Mouse (Mus musculus) v-Abl transformed pro-B cells (cell line): ENCODE measurements around the gene Gan.

Experiments used
- in situ Hi-C, 2 experiments: fragments of 400-800 bp; cut with MboI; formaldehyde crosslinking; loops; one replicate each; pipeline ENCODE4 v1.15.1; 2025; ENCODE audit not compliant: unreplicated experiment in 2 of 2

Gan gene

DNA sequence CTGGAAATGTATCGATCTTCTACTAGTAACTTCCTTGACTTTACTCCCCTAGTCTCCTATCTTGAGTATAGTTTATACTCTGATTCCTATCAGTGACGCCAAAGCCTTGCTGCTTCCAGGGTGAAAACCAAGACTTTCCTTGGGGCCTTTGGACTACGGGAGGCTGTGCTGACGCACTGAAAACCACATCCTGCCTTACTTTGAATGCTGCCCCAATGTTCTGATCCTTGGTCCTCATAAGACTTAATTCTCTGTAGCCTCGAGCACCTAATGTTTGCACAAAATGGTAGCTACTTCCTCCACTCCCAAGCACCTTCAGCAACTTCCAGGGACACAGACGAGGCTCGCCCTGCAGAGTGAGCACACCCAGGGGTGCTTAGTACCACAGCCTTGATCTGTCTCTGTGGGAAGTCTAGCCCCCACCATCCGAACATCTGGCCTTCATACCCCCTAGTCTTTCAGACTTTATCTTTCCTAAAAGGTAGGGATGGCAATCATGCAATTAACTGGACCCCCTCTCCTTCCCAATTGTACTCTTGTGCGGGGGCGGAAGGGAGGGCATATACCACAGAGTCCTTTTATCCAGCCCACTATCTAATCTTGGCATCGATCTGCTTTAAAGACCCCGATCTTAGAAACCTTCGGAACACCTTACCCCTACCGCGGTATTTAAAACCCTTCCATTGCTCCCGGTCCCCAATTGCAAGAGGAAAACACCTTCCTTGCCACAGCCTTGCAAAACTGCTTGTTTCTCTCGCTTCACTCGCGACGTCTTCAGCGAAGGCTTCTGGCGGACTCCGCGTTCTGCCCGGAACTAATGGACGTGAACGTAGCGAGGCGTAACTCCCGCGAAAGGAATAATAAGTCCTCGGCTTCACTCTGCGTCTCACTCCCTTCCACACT is 818 bp upstream of the Gan start:
- in situ Hi-C loops: no loop called here

DNA sequence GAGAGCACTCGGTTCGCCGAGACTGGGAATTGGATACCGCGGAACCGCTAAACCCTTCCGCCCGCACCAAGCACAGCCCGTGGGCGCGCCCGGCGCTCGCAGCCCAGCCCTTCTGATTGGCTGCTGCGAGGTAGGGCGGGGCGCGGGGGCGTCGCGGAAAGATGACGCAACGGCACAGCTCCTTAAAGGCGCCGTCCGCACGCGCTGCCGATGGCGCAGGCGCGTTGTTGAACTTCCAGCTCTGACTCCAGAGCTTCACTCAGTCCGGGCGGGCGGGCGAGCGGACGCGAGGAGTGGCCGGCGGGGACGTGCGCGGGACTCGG is 205 bp upstream of the Gan start:
- in situ Hi-C loops: no loop called here

DNA sequence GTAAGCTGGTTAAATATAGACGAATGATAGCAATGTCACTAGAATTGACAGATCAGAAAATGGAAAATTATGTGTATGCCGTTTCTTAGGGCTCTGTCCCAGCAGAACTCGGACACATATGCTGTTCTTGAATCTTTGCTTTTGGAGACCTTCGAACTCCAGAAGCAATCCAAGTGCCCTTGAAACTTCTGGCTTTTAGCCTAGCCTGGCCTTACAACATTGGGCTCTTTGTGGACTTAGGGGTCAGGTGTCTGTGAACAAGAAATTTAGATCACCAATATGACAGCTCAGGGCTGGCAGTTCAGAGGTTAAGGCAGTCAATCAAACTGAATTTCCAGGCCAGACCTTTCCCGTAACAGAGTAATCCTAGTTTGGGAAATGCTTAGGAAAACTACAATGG is 1.1 kb downstream of the Gan start:
- in situ Hi-C loops: no loop called here

DNA sequence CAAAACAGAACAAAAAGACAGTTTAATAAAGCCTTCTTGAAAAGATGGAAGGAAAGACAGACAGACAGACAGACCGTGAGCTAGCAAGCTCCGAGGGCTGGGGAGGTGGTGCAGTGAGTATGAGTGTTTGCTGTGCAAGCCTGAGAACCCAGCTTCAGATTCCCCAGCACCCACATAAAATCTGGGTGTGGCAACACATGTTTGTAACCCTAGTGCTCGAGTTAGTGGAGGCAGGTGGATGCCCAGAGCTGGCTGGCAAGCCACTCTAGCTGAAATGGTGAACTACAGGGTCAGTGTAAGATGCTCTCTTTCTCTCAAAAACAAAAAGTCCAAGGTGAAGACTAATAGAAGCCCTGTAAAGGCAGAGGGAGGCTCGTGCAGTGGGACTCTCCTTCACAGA is 7.0 kb downstream of the Gan start:
- in situ Hi-C loops: no loop called here

DNA sequence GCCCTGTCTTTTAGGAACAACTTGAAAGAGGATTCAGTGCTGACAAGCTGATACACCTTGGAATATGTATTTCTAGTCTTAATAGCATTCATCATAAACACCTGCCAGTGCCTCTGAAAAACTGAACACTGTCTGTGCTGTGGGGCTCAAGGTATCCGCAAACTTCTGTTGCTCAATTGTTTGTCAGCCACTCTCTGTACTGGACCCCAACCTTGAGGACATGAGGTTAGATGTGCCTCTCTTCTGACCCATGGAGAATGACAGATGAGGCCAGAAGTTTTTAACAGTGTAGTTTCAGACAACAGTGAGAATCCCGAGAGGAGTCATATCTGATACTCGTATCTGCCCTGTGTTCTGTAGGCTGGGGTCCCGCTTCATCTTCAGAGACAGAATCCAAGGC is 7.6 kb downstream of the Gan start:
- in situ Hi-C loops: no loop called here

DNA sequence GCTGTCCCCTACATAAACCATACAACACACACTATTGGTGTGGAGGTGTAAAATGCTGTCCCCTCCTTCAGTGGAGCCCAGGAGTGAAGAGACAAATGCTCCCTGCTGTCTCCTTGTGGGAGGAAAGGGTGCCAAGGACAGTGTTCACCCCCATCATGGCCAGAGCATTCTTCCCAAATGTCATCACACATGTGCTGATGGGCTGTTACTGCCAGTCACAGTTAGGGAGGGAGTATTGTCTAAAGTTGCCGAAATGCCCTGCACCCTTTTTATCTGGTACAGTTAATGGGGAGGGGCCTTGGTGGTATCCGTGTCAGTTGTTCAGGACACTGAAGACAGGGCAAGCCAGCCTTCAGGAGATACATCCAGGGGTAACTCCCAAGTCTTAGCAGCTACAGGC is 8.6 kb downstream of the Gan start:
- in situ Hi-C loops: no loop called here

DNA sequence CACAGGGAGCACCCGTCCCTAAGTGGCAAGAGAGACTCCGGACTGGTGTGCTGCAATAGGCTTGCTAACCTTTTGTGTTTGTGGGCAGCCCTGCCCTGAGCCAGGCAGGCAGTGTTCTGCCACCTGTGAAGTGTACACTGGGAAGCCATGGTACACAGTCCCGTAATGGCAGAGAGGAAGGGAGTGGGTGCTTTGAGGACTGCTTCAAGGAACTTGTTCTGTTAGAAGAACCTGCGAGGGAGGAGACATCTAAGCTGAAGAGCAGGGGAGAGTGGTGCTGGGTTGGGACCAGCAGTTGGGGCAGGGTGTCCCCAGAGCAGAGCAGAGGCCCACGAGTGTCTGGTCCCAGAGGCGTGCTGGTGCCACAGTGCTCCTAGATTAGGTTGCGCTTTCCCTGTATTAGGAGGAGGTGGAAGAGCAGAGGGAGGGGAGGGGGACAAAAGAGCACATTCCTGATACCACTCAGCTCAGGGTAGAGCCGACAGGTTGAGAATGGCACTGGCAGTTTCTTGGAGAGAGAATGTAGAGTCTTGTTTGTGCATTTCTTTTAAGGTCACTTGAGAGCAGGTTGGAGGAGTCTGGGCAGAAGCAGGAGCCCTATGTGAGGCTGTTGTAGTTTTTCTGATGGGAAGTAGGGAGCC is 9.4 kb downstream of the Gan start:
- in situ Hi-C loops: no loop called here

DNA sequence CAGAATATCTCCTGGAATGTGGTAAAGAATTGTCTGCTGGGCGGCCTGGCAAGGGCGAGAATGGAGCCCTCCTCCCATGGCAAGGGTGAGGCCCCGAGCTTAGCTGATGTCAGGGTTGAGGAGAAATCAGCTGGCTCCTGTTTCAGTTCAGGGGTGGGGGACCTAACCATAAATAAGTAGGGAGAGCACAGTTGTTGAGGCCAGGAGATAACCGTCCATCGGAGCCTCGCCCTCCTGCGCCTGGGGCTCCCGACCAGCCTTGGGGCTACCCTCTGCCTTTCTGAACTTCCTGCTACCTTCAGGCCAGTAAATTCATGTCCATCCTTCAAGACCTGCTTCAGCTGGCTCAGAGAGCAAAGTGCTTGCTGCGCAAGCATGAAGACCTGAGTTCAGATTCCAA is 10.4 kb downstream of the Gan start:
- in situ Hi-C loops: no loop called here

DNA sequence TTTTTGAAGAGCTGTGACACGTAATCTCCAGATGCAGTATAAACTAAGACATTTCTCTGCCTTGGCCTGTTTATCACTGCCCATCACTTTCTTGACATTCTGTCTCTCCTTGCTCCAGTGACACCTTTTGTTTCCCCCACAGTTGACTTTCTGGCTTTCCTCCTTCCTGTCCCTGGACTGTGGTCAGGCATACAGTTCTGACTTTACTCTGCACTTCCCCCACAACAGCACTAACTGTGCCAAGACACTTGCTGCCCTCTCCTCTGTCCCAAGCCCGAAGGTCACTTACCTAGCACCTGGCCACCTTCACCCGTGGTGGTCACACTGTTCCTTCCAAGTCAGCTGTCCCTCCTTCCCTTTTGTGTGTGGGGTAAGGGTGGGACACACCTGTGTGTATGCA is 13.9 kb downstream of the Gan start:
- in situ Hi-C loops: no loop called here

DNA sequence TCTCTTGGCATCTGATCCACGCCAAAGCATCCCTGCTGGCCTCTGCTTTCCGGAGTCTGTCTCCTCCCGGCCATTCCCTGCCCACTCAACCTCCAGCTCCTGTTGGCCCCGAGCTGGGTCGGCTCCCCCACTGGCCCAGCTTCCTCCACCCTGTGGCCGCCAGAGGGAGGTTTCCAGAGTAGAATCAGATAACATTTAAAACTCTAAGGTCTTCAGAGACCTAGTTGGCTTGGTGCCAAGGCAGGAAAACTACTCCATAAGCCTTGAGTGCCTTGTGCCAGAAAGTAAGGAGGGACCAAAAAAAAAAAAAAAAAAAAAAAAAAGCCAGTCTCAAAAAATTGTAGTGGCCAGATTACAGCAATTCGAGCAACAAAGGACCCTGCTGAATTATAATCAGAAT is 15.0 kb downstream of the Gan start:
- in situ Hi-C loops: no loop called here

DNA sequence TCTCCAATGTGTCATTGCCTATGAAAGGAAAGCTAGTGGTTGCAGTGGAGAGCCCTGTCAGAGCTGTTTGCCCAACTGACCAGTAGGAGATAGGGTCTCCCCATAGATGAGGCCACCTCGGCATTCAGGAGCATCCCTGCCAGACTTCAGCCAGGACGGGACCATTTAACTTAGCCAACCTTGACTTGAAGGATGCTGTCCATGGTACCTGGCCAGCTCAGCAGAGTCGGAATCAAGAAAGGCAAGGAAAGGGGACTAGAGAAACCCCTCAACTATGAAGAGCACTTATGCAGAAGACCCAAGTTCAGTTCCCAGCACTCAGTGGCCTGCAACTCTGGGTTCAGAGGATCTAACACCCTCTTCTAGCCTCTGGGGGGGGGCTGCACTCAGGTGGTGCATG is 15.8 kb downstream of the Gan start:
- in situ Hi-C loops: no loop called here

DNA sequence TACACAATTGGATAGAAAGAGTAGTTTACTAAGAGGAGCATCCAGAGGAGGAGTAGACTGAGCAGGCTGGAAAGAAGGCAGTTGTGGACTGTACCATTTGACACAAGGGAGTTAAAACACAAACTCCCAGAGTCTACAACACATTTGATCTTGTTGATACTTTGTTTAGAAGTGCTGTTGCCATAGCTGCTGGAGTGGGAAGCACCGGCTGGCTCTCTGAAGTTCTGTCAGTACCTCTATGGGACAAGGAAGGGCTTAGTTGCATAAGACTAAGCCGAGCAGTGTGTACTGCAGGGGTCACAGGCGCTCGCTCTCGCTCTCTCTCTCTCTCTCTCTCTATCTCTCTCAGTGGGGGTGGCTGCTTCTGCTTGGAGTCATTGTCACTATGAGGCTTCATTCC is 16.6 kb downstream of the Gan start:
- in situ Hi-C loops: no loop called here

DNA sequence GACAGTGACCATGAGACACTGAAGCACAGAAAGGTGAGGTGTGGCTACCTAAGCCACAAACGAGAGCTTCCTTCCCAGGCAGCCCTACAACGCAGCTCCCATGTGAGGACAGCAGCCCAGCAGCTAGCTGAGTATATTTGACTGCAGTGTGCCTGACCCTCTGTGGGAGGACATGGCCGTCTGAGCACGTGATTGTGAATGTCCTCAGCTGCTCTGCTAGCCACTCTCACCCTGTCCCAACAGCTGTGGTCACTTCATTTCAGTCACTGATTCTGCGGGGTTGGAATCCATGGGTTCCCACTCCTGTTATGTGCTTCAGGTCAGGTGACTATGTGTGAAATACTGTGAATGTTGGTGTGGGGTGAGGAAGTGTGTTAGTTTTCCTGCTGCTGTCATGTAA is 18.4 kb downstream of the Gan start:
- in situ Hi-C loops: no loop called here

DNA sequence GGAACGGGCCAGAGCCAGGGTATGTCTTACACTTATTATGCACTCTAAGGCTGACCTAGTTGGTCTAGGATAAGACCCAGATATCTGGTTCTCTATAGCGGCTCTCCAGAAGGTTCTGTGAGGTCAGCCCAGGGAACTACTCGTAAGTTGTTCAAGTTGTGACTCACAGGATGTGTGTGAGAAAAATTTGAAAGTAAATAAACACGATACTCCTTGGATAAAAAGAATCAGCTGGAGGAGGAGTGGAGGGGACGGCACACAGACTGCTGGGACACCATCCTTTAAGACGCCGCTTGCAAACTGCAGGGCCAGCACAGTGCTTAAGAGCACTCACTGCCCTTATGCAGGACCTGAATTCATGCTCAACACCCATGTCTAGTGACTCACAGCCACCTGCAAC is 19.3 kb downstream of the Gan start:
- in situ Hi-C loops: no loop called here

DNA sequence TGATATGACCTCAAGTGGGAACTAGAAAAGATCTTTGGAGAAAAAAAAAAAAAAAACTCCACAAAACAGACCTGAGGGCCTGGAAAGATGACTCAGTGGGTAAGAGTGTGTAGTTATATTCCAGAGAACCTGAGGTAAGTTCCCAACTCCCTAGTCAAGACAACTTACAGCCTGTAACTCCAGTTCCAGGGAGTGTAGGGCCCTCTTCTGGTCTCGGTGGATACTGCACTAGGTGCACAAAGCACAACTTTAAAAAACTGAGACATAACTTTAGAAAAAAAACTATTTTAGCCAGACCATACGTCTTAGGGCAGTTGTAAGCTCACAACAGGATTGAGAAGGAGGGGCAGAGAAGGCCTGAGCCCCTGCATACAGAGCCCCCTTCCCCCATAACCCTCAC is 20.1 kb downstream of the Gan start:
- in situ Hi-C loops: no loop called here

DNA sequence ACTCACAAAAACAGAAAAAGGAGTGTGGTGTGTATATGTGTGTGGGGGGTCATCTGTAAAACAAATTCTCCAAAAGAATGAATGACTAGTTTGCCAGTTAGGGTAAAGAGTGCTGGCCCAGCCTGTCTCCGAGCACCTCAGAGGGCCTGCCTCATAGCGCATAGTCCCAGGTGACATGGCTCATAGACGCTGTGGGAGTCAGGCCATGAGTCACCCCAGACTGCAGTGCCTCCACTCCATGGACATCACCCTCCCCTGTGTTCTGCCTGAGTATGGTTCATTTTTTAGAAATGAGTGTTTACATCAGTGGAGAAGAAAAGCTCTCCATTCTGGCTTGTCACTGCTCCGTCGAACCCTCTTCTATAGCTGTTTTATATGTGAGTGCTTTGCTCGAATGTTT is 20.7 kb downstream of the Gan start:
- in situ Hi-C loops: no loop called here

DNA sequence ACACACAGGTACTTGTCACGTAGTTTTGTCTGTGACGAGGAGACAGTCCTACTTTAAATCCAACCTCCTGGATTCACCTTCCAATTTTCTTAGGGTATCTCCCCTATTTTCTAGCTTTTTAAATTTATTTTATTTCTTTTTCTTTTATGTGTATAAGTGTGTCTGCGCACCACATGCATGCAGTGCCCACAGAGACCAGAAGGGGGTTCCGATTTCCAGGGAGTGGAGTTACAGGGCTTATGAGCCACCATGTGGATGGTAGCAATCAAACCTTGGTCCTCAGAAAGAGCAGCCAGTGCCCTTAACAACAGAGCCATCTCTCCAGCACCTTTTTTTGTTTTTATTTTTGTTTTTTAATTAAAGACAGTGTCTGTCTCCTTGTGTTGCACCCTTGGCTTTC is 24.8 kb downstream of the Gan start:
- in situ Hi-C loops: no loop called here

DNA sequence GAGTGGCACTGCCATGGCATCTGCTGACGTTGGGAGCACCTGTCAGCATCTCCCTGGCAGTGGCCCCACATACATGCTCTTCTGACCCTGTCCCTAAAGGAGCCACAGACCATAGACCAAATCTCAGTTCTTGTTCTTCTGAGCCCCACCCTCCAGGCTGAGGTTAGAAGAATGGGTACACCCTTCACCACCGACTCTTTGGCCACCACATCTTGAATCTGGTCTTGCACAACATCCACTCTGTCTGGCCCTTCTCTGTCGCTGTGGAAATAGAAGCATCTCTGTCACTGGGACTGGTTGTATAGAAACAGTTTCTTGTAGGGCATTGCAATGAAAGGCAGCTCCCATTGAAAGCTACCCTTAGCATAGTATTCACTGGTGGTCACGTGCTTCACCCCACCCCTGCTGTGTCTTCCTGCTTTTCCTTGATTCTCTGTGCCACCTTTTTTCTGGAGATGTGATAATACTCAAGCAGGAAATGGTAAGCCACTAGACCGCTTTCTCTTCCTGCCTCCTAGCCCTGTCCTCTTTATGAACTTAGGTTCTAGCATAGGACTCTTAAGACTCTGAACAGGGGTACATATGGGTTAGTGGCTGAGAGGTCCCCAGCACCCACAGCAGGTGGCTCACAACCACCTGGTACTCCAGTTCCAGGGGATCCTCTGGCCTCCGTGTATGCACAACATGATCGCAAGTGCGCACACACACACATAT is 25.9 kb downstream of the Gan start:
- in situ Hi-C loops: no loop called here

DNA sequence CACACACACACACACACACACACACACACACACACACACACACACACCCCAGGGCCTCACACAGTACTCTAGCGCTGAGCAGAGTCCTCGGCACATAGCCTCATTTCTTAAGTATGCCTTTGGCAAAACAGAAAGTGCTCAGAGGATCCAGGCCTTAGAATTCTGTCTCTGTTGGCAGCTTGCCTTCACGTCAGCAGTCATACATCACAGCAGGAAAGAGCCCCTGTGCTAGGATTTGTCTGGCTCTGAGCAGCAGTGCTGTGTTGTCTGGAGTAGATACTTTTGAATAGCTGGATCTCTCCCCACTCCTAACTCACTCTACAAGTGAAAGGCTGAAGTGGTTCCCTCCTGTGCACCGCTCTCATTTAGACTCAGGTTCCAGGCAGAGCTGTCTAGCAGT is 36.4 kb downstream of the Gan start:
- in situ Hi-C loops: loop anchor here (10.0 kb wide), 2 partner anchors 90 to 380 kb away; no protein-coding TSS in a partner anchor

DNA sequence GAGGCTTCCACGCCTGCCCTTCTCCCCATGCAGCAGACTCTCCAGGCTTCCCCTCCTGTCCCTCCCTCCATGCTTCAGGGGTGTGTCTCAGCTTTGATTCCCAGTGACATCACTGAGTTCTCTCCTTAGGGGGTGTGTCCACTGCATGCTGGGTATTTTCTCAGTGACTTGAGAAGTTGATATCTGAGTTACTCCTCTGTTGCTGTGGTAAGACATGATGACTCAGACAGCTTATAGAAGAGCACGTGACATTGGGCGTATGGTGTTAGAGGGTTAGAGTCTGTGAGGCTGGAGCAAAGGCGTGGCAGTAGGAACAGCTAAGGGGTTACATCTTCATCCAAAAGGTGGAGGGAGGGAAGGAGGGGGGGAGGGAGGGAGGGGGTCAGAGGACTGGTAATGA is 38.7 kb downstream of the Gan start:
- in situ Hi-C loops: loop anchor here (5.0 to 10.0 kb wide), 6 partner anchors 84 to 378 kb away; no protein-coding TSS in a partner anchor

DNA sequence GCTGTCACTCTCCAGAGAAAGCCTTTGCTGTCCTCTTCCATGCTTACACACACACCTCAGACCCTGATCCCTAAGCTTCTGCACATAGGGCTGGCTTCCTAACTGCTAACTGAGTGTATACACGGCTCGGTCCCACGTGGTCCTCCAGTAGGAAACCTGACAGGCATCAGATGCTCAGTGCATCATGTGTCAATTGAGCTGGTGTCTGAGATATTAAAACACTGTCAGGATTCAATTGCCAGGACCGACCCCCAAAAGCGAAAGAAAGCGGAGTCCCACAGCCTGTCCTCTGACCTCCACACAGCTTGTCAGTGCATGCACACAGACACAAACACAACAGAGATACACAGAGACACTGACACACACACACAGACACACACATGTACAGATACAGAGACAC is 39.6 kb downstream of the Gan start:
- in situ Hi-C loops: loop anchor here (5.0 to 10.0 kb wide), 6 partner anchors 85 to 377 kb away; no protein-coding TSS in a partner anchor
